Mouse (Mus musculus): Measurements from ENCODE around the gene Ewsr1. TPM values are rescaled to one million over a fixed set of nuclear protein-coding genes. Genes with fewer than 3 reads are reported as not detected.

The Ewsr1 gene
- total and polyA plus RNA-seq, 3 experiments = 452 to 1,336 (median 570) TPM

DNA sequence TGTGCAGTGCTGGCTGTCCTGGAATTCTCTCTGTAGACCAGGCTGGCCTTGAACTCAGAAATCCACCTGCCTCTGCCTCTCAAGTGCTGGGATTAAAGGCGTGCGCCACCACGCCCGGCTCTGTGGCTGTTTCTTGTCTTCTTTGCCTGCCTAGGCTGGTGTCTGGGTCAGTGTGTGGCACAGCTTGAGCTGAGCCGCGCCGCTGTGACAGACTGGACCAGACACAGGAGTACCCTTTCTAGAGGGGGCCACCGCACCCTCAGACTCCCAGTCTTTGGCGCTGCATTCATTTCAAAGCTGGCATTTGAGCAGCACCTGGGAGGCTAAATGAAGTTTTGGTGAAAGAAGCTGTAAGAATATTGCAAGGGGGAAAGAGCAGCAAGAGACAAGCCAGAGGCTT, 40.3 kb downstream of the Ewsr1 start:
- peak overlapping the region in 1 of 2 experiments; percentile 54; a peak in 2 of 4 replicates for H3K4me3 ChIP-seq (ENCODE audit: control insufficient read depth in 1 of 2, insufficient read depth in 1 of 2, low read depth in 2 of 2, low read length in 2 of 2)
- DNase-seq (ENCODE audit: low read depth, low spot score) = no peak
- no peaks in the 10 kb centered on the region for H3K9me3 ChIP-seq (replicated peaks; ENCODE audit: insufficient read depth, low read length)
- no peaks in the 10 kb centered on the region for H3K79me2 ChIP-seq (ENCODE audit: control insufficient read depth, insufficient read depth, low read length, poor library complexity)
- peaks cover 9 to 14% of the 10 kb centered on the region in 2 experiments for H3K27me3 ChIP-seq (ENCODE audit: control insufficient read depth in 1 of 2, insufficient read depth in 2 of 2, low read length in 2 of 2)
- TF ChIP-seq SMC3 (IDR thresholded peaks at IDR 0.05; ENCODE audit: low read depth, low read length) = no peak
- TF ChIP-seq MXI1 (IDR thresholded peaks at IDR 0.05; ENCODE audit: low read depth, low read length) = no peak
- no peak for TF ChIP-seq ELF1 (IDR thresholded peaks at IDR 0.05; ENCODE audit: low read depth, low read length)
- no peak for TF ChIP-seq GATA1 (IDR thresholded peaks at IDR 0.05; ENCODE audit: low read depth, low read length)
- TF ChIP-seq TBP (IDR thresholded peaks at IDR 0.05; ENCODE audit: low read depth, low read length) = no peak
- TF ChIP-seq MYC (IDR thresholded peaks at IDR 0.05; ENCODE audit: low read depth, low read length) = no peak
- no peak for TF ChIP-seq CTCF (IDR thresholded peaks at IDR 0.05 in 2 of 3, conservative IDR thresholded peaks at IDR 0.05 in 1 of 3; ENCODE audit: control insufficient read depth in 1 of 3, insufficient read depth in 1 of 3, low read depth in 2 of 3, low read length in 3 of 3, poor library complexity in 1 of 3, severe bottlenecking in 1 of 3)
- TF ChIP-seq RAD21 (IDR thresholded peaks at IDR 0.05; ENCODE audit: low read depth, low read length) = no peak
- no peak for TF ChIP-seq GABPA (IDR thresholded peaks at IDR 0.05; ENCODE audit: low read depth, low read length)
- TF ChIP-seq CHD2 (IDR thresholded peaks at IDR 0.05; ENCODE audit: low read length) = no peak
- TF ChIP-seq MAX (IDR thresholded peaks at IDR 0.05; ENCODE audit: low read length) = no peak
- no peak for TF ChIP-seq E2F4 (IDR thresholded peaks at IDR 0.05; ENCODE audit: borderline replicate concordance, low read depth, low read length)
- no peak for TF ChIP-seq POLR2AphosphoS2 (IDR thresholded peaks at IDR 0.05; ENCODE audit: low read length)
- TF ChIP-seq ETS1 (IDR thresholded peaks at IDR 0.05; ENCODE audit: low read depth, low read length) = no peak
- H3K9ac ChIP-seq (ENCODE audit: control insufficient read depth, low read depth, low read length, poor library complexity, severe bottlenecking) = no peak overlapping the region
- H3K4me1 ChIP-seq (ENCODE audit: control insufficient read depth in 1 of 2, insufficient read depth in 2 of 2, low read length in 2 of 2) = peaks cover 0 to 4% of the 10 kb centered on the region in 2 experiments; a peak in 1 of 4 replicates
- no peaks in the 10 kb centered on the region; a peak in 1 of 4 replicates for H3K36me3 ChIP-seq (ENCODE audit: control insufficient read depth in 1 of 2, insufficient read depth in 2 of 2, low read length in 2 of 2)
- H3K27ac ChIP-seq (ENCODE audit: control insufficient read depth, low read depth, low read length) = no peak overlapping the region

DNA sequence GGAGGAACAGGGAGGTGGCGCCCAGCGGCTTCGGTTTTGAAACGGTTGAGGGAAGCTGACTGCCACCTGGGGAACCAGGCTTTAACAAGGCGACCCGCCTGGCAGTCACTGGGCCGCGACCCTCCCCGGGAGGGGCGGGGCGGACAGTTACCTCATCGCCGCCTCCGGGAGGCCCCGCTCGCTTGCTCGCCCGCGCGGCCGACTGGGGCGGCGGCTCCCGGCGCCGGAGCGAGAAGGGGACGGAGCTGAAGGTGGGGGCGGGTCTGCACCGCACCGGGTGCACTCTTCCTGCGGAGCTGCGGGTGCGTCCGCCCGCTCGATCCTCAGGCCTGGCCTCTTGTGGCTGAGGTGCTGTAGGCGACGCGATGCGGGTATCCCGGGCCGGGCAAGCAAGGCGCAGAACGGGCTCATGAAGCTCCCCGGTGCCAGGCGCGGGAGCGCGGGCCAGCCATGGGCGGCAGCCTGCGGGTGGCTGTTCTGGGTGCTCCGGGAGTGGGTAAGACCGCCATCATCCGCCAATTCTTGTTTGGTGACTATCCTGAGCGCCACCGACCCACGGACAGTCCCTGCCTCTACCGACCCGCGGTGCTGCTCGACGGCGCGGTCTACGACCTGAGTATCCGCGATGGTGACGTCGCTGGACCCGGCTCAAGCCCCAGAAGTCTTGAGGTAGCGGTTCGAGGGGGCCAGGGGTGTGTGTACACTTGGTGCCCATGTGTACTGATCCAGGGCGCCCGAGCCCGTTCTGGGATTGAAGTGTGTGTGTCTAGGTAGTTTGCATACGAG, 41.0 kb downstream of the Ewsr1 start, which contains the start of gene Rasl10a:
Gene Rasl10a, plus strand, starts transcription at position 273 of the 786 bp plus-strand sequence.
- DNase-seq (ENCODE audit: low read depth, low spot score) = peak; percentile 50
- Histone ChIP-seq H3K9ac (ENCODE audit: control insufficient read depth, low read depth, low read length, poor library complexity, severe bottlenecking) (peak within 1 kb of the TSS; percentile 26), H3K36me3 (ENCODE audit: control insufficient read depth in 1 of 2, insufficient read depth in 2 of 2, low read length in 2 of 2) (no peaks in the 10 kb centered on the region; a peak in 1 of 4 replicates)

More for the DNA sequence above, 41.0 kb downstream of the Ewsr1 start, which contains the start of gene Rasl10a:
- Histone ChIP-seq H3K4me3 (ENCODE audit: control insufficient read depth in 1 of 2, insufficient read depth in 1 of 2, low read depth in 2 of 2, low read length in 2 of 2) (peak within 1 kb of the TSS; percentile 54 to 64), H3K9me3 (replicated peaks; ENCODE audit: insufficient read depth, low read length) (no peaks in the 10 kb centered on the region), H3K4me1 (ENCODE audit: control insufficient read depth in 1 of 2, insufficient read depth in 2 of 2, low read length in 2 of 2) (peaks cover 0 to 4% of the 10 kb centered on the region in 2 experiments; a peak in 1 of 4 replicates), H3K27ac (ENCODE audit: control insufficient read depth, low read depth, low read length) (no peak within 1 kb of the TSS), H3K79me2 (ENCODE audit: control insufficient read depth, insufficient read depth, low read length, poor library complexity) (no peaks in the 10 kb centered on the region), H3K27me3 (ENCODE audit: control insufficient read depth in 1 of 2, insufficient read depth in 2 of 2, low read length in 2 of 2) (peaks cover 9 to 14% of the 10 kb centered on the region in 2 experiments)
- TF ChIP-seq ZMIZ1 (IDR thresholded peaks at IDR 0.05; ENCODE audit: low read depth, low read length) = 0 out of 2 replicates have a peak, but pooled peaks have one; percentile 14
- no peak for TF ChIP-seq HCFC1 (IDR thresholded peaks at IDR 0.05; ENCODE audit: low read depth, low read length)
- TF ChIP-seq POLR2A (IDR thresholded peaks at IDR 0.05; ENCODE audit: control insufficient read depth in 1 of 2, insufficient read depth in 1 of 2, low read depth in 1 of 2, low read length in 2 of 2, poor library complexity in 1 of 2) = 0 out of 4 replicates have a peak, but pooled peaks of 1 of the 2 experiments have one; percentile 22
